Mouse (Mus musculus) liver, embryonic 13.5 days (tissue): ENCODE results near the gene Tle3. TPM values are rescaled to one million over a fixed set of nuclear protein-coding genes. Genes with fewer than 3 reads are reported as not detected.

ENCODE experiments used
- ATAC-seq: fragments of 200-750 bp; cut with Nextera tagmentation; 2 replicates; pipeline ENCODE4 v1.8.0; 2017; ENCODE audit warnings: low read depth, mild to moderate bottlenecking, moderate number of reproducible peaks, moderate library complexity
- DNase-seq: peaks from one replicate; pipeline ENCODE4 v3.0.0; 2022
- H3K27ac ChIP-seq: fragments of 300-500 bp; sonication (generic); 2 replicates; pipeline ENCODE4 v1.5.1; 2015; ENCODE audit warnings: moderate library complexity, mild to moderate bottlenecking, inconsistent platforms
- H3K27me3 ChIP-seq: fragments of 300-500 bp; sonication (generic); 2 replicates; pipeline ENCODE4 v1.6.1; 2015; ENCODE audit warnings: mild to moderate bottlenecking, inconsistent platforms
- H3K36me3 ChIP-seq: fragments of 300-500 bp; sonication (generic); 2 replicates; pipeline ENCODE4 v1.6.1; 2015; ENCODE audit warnings: mild to moderate bottlenecking, inconsistent platforms
- H3K4me1 ChIP-seq: fragments of 300-500 bp; sonication (generic); replicated peaks from 2 replicates; pipeline ENCODE4 v1.6.1; 2015; ENCODE audit warnings: inconsistent platforms
- H3K4me2 ChIP-seq: fragments of 300-500 bp; sonication (generic); 2 replicates; pipeline ENCODE4 v1.6.1; 2015; ENCODE audit warnings: inconsistent platforms, mild to moderate bottlenecking, moderate library complexity
- H3K4me3 ChIP-seq: fragments of 300-500 bp; sonication (generic); replicated peaks from 2 replicates; pipeline ENCODE4 v1.5.1; 2015; ENCODE audit warnings: mild to moderate bottlenecking, inconsistent platforms
- H3K9ac ChIP-seq: fragments of 300-500 bp; sonication (generic); 2 replicates; pipeline ENCODE4 v1.6.1; 2015; ENCODE audit warnings: mild to moderate bottlenecking, inconsistent platforms
- H3K9me3 ChIP-seq: fragments of 300-500 bp; sonication (generic); replicated peaks from 2 replicates; pipeline ENCODE4 v1.6.1; 2016; ENCODE audit warnings: inconsistent platforms
- WGBS: fragments of 180-500 bp; shearing (Covaris S2); methylation state at CpG from one replicate; pipeline ENCODE4 v1.1.7; 2015; ENCODE audit not compliant: insufficient replicate concordance; 5-methylcytosine and 5-hydroxymethylcytosine counted together
- polyA plus RNA-seq: library from polyadenylated mRNA; unstranded; fragments of >200 nt; fragmentation: Nextera tagmentation; extraction: Ambion mirVana; gene quantifications from 2 replicates; pipeline ENCODE4 v1.2.1, GENCODE M21; 2015

Gene Tle3
- polyA plus RNA-seq, 1 experiment from 2014 or later = 3.7 TPM

GRCm38 (mm10) chr9:61421626-61422025 is 49.5 kb downstream of the Tle3 start:
- H3K4me2 ChIP-seq = no peak overlapping the region
- H3K9me3 ChIP-seq = no peaks in the 10 kb centered on the region
- no peaks in the 10 kb centered on the region for H3K27me3 ChIP-seq
- WGBS = 65% methylated on average over 3 of the region's 3 CpGs
- no peaks in the 10 kb centered on the region for H3K4me1 ChIP-seq
- no peak overlapping the region for H3K9ac ChIP-seq
- no peak overlapping the region for H3K4me3 ChIP-seq
- DNase-seq (no peak), ATAC-seq (no peak)
- no peak overlapping the region for H3K27ac ChIP-seq
- H3K36me3 ChIP-seq = peaks cover 10% of the 10 kb centered on the region; the same call in 1 of the 2 replicates

- Histone ChIP-seq H3K36me3 (no peaks in the 10 kb centered on the region), H3K4me1 (no peaks in the 10 kb centered on the region), H3K9ac (no peak overlapping the region), H3K4me2 (no peak overlapping the region), H3K27me3 (no peaks in the 10 kb centered on the region), H3K9me3 (no peaks in the 10 kb centered on the region), H3K27ac (no peak overlapping the region), H3K4me3 (no peak overlapping the region)
- ATAC-seq (no peak), DNase-seq (no peak)
- 40% methylated on average over 3 of the region's 3 CpGs for WGBS
Observed at GRCm38 (mm10) chr9:61424245-61424644, 52.1 kb downstream of the Tle3 start.

- 65% methylated on average over 7 of the region's 7 CpGs for WGBS
Observed at GRCm38 (mm10) chr9:61426493-61426892, 54.3 kb downstream of the Tle3 start.

GRCm38 (mm10) chr9:61427051-61427450 is 54.9 kb downstream of the Tle3 start:
- ATAC-seq (no peak), DNase-seq (no peak)
- H3K9ac ChIP-seq = no peak overlapping the region
- H3K36me3 ChIP-seq = no peaks in the 10 kb centered on the region
- no peaks in the 10 kb centered on the region for H3K9me3 ChIP-seq
- H3K4me2 ChIP-seq = no peak overlapping the region
- WGBS = 28% methylated on average over 6 of the region's 6 CpGs
- no peaks in the 10 kb centered on the region; the same call in 1 of the 2 replicates for H3K27me3 ChIP-seq
- no peak overlapping the region for H3K27ac ChIP-seq
- H3K4me1 ChIP-seq = no peaks in the 10 kb centered on the region
- no peak overlapping the region for H3K4me3 ChIP-seq

More at GRCm38 (mm10) chr9:61426493-61426892, 54.3 kb downstream of the Tle3 start:
- DNase-seq = no peak
- Histone ChIP-seq H3K9me3 (no peaks in the 10 kb centered on the region), H3K4me3 (no peak overlapping the region), H3K27ac (no peak overlapping the region), H3K9ac (no peak overlapping the region), H3K27me3 (no peaks in the 10 kb centered on the region; the same call in 1 of the 2 replicates), H3K36me3 (no peaks in the 10 kb centered on the region), H3K4me1 (no peaks in the 10 kb centered on the region), H3K4me2 (no peak overlapping the region)
- ATAC-seq = no peak

GRCm38 (mm10) chr9:61427901-61428300 is 55.7 kb downstream of the Tle3 start:
- Histone ChIP-seq H3K27me3 (no peaks in the 10 kb centered on the region; the same call in 1 of the 2 replicates), H3K27ac (no peak overlapping the region), H3K36me3 (no peaks in the 10 kb centered on the region), H3K4me2 (no peak overlapping the region), H3K9me3 (no peaks in the 10 kb centered on the region), H3K9ac (no peak overlapping the region), H3K4me3 (no peak overlapping the region), H3K4me1 (no peaks in the 10 kb centered on the region)
- 61% methylated on average over 3 of the region's 3 CpGs for WGBS
- DNase-seq = no peak
- no peak for ATAC-seq

- Histone ChIP-seq H3K4me2 (no peak overlapping the region), H3K9ac (no peak overlapping the region), H3K27ac (no peak overlapping the region), H3K4me3 (no peak overlapping the region), H3K27me3 (peaks cover 12% of the 10 kb centered on the region; the same call in 1 of the 2 replicates), H3K9me3 (no peaks in the 10 kb centered on the region), H3K36me3 (no peaks in the 10 kb centered on the region), H3K4me1 (no peaks in the 10 kb centered on the region)
- 56% methylated on average over 4 of the region's 4 CpGs for WGBS
- ATAC-seq (no peak), DNase-seq (no peak)
Observed at GRCm38 (mm10) chr9:61431830-61432229, 59.7 kb downstream of the Tle3 start.

- peaks cover 18% of the 10 kb centered on the region; the same call in 1 of the 2 replicates for H3K27me3 ChIP-seq
- no peak overlapping the region for H3K9ac ChIP-seq
- WGBS = 57% methylated on average over 2 of the region's 2 CpGs
Observed at GRCm38 (mm10) chr9:61433206-61433605, 61.0 kb downstream of the Tle3 start.

GRCm38 (mm10) chr9:61434062-61434461 is 61.9 kb downstream of the Tle3 start:
- Histone ChIP-seq H3K27me3 (peaks cover 21% of the 10 kb centered on the region), H3K4me3 (no peak overlapping the region), H3K4me1 (no peaks in the 10 kb centered on the region), H3K27ac (no peak overlapping the region), H3K9me3 (no peaks in the 10 kb centered on the region), H3K36me3 (no peaks in the 10 kb centered on the region), H3K4me2 (no peak overlapping the region), H3K9ac (no peak overlapping the region)
- 43% methylated on average over 11 of the region's 11 CpGs for WGBS
- DNase-seq (no peak), ATAC-seq (no peak)

More at GRCm38 (mm10) chr9:61433206-61433605, 61.0 kb downstream of the Tle3 start:
- Histone ChIP-seq H3K36me3 (no peaks in the 10 kb centered on the region), H3K9me3 (no peaks in the 10 kb centered on the region), H3K4me3 (no peak overlapping the region), H3K4me1 (no peaks in the 10 kb centered on the region), H3K27ac (no peak overlapping the region), H3K4me2 (no peak overlapping the region)
- no peak for ATAC-seq
- no peak for DNase-seq

GRCm38 (mm10) chr9:61435191-61435989 is 63.2 kb downstream of the Tle3 start:
- Histone ChIP-seq H3K36me3 (no peaks in the 10 kb centered on the region), H3K9ac (no peak overlapping the region), H3K27me3 (peaks cover 26% of the 10 kb centered on the region), H3K4me1 (no peaks in the 10 kb centered on the region), H3K4me2 (no peak overlapping the region), H3K27ac (no peak overlapping the region), H3K4me3 (no peak overlapping the region), H3K9me3 (no peaks in the 10 kb centered on the region)
- DNase-seq (no peak), ATAC-seq (peak; percentile 36; the same call in 1 of the 2 replicates)
- 24% methylated on average over 8 of the region's 8 CpGs for WGBS

GRCm38 (mm10) chr9:61436104-61436503 is 63.9 kb downstream of the Tle3 start:
- no peaks in the 10 kb centered on the region for H3K36me3 ChIP-seq
- no peak overlapping the region for H3K4me3 ChIP-seq
- DNase-seq = no peak
- ATAC-seq = no peak
- H3K27me3 ChIP-seq = peaks cover 26% of the 10 kb centered on the region
- 36% methylated on average over 2 of the region's 2 CpGs for WGBS
- H3K27ac ChIP-seq = no peak overlapping the region
- H3K9me3 ChIP-seq = no peaks in the 10 kb centered on the region
- H3K4me1 ChIP-seq = no peaks in the 10 kb centered on the region
- no peak overlapping the region for H3K4me2 ChIP-seq
- no peak overlapping the region for H3K9ac ChIP-seq

GRCm38 (mm10) chr9:61436761-61437160 is 64.6 kb downstream of the Tle3 start:
- Histone ChIP-seq H3K4me2 (no peak overlapping the region), H3K27me3 (peaks cover 26% of the 10 kb centered on the region), H3K4me1 (no peaks in the 10 kb centered on the region), H3K4me3 (no peak overlapping the region), H3K36me3 (no peaks in the 10 kb centered on the region), H3K27ac (no peak overlapping the region), H3K9ac (no peak overlapping the region), H3K9me3 (no peaks in the 10 kb centered on the region)
- 83% methylated on average over 6 of the region's 6 CpGs for WGBS
- DNase-seq = no peak
- ATAC-seq = no peak

GRCm38 (mm10) chr9:61439092-61439491 is 66.9 kb downstream of the Tle3 start:
- Histone ChIP-seq H3K9ac (no peak overlapping the region), H3K4me1 (no peaks in the 10 kb centered on the region), H3K4me2 (no peak overlapping the region), H3K27me3 (peaks cover 22% of the 10 kb centered on the region), H3K4me3 (no peak overlapping the region), H3K9me3 (no peaks in the 10 kb centered on the region), H3K27ac (no peak overlapping the region), H3K36me3 (no peaks in the 10 kb centered on the region)
- ATAC-seq (no peak), DNase-seq (no peak)
- 65% methylated on average over 5 of the region's 6 CpGs for WGBS
